Mouse (Mus musculus) kidney, adult 2 months (tissue): ENCODE results near the gene Nme1.

Experiments
- CTCF ChIP-seq: fragments of 200-500 bp; conservative IDR thresholded peaks from 2 replicates; pipeline ENCODE4 v1.5.1; 2011; ENCODE audit warnings: low read depth, mild to moderate bottlenecking, control low read depth, low read length, moderate library complexity, mixed read lengths; ENCODE audit not compliant: insufficient read depth, insufficient read length
- POLR2A ChIP-seq: fragments of 200-500 bp; IDR thresholded peaks from one replicate; pipeline ENCODE4 v1.6.1; 2011; ENCODE audit warnings: low read depth, low read length, control low read depth

DNA sequence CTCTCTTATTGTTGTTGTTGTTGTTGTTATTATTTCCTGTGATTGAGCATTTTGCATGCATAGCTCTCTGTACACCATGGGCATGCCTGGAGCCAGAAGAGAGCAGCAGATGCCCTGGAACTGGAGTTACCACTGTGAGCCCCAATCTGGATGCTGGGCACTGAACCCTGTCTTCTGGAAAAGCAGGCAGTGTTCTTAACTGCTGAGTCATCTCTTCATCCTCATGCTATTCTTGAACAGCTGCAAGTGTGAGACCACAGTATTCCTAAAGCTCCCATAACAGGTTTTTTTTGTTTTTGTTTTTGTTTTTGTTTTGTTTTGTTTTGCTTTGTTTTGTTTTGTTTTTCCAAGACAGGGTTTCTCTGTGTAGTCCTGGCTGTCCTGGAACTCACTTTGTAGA is 18.0 kb upstream of the Nme1 start:
- TF ChIP-seq POLR2A, result no peak
- TF ChIP-seq CTCF, result no peak
